Mouse (Mus musculus) neural tube, embryonic 14.5 days (tissue): ENCODE measurements around the gene Dnajc3. TPM values are rescaled to one million over a fixed set of nuclear protein-coding genes. Genes with fewer than 3 reads are reported as not detected.

Source experiments
- ATAC-seq: fragments of 200-750 bp; cut with Nextera tagmentation; 2 replicates; pipeline ENCODE4 v1.8.0; 2017; ENCODE audit warnings: low read depth, mild to moderate bottlenecking, moderate TSS enrichment, moderate library complexity
- H3K27ac ChIP-seq: fragments of 300-500 bp; sonication (generic); 2 replicates; pipeline ENCODE4 v1.5.1; 2014; ENCODE audit warnings: low read depth, mild to moderate bottlenecking, control low read depth, low read length, moderate library complexity, mixed read lengths
- H3K27me3 ChIP-seq: fragments of 300-500 bp; sonication (generic); 2 replicates; pipeline ENCODE4 v1.6.1; 2014; ENCODE audit warnings: low read length; ENCODE audit not compliant: control insufficient read depth, insufficient read depth
- H3K36me3 ChIP-seq: fragments of 300-500 bp; sonication (generic); 2 replicates; pipeline ENCODE4 v1.6.1; 2014; ENCODE audit warnings: low read length, mixed read lengths; ENCODE audit not compliant: control insufficient read depth, insufficient read depth
- H3K4me1 ChIP-seq: fragments of 300-500 bp; sonication (generic); 2 replicates; pipeline ENCODE4 v1.6.1; 2014; ENCODE audit warnings: low read length; ENCODE audit not compliant: control insufficient read depth, insufficient read depth
- H3K4me2 ChIP-seq: fragments of 300-500 bp; sonication (generic); 2 replicates; pipeline ENCODE4 v1.6.1; 2014; ENCODE audit warnings: mild to moderate bottlenecking, low read depth, low read length, control low read depth
- H3K4me3 ChIP-seq: fragments of 300-500 bp; sonication (generic); 2 replicates; pipeline ENCODE4 v1.5.1; 2014; ENCODE audit warnings: low read depth, low read length, control low read depth, mixed read lengths
- H3K9ac ChIP-seq: fragments of 300-500 bp; sonication (generic); replicated peaks from 2 replicates; pipeline ENCODE4 v1.6.1; 2014; ENCODE audit warnings: low read depth, mild to moderate bottlenecking, control low read depth, low read length, mixed read lengths
- H3K9me3 ChIP-seq: fragments of 300-500 bp; sonication (generic); 2 replicates; pipeline ENCODE4 v1.6.1; 2016; ENCODE audit warnings: low read length; ENCODE audit not compliant: control insufficient read depth
- WGBS: fragments of 180-500 bp; shearing (Covaris S2); extraction: QIAGEN DNeasy Blood & Tissue Kit; methylation state at CpG from one replicate; pipeline ENCODE4 v1.1.7; 2014; 5-methylcytosine and 5-hydroxymethylcytosine counted together
- polyA plus RNA-seq: library from polyadenylated mRNA; unstranded; fragments of >200 nt; fragmentation: Nextera tagmentation; extraction: Ambion mirVana; gene quantifications from 2 replicates; pipeline ENCODE4 v1.2.1, GENCODE M21; 2014

Gene Dnajc3
- polyA plus RNA-seq, 1 experiment from 2014 or later, result 21.7 TPM

GRCm38 (mm10) chr14:118924673-118925615, 12.8 kb upstream of the Dnajc3 start, which contains the start of gene Dzip1:
Gene Dzip1, minus strand, starts transcription at chr14:118925460.
- Histone ChIP-seq H3K27me3 (no peaks in the 10 kb centered on the region), H3K9me3 (no peaks in the 10 kb centered on the region), H3K4me1 (peaks cover 43% of the 10 kb centered on the region), H3K9ac (peak within 1 kb of the TSS; percentile 90), H3K4me3 (peak within 1 kb of the TSS; percentile 82), H3K36me3 (no peaks in the 10 kb centered on the region), H3K4me2 (peak within 1 kb of the TSS; percentile 78), H3K27ac (peak within 1 kb of the TSS; percentile 91)
- WGBS, result under 1% methylated on average over 50 of the region's 55 CpGs
- ATAC-seq, result peak; percentile 96

- 86% methylated on average over 3 of the region's 3 CpGs for WGBS
Observed at GRCm38 (mm10) chr14:118928565-118928964, 9.2 kb upstream of the Dnajc3 start.

GRCm38 (mm10) chr14:118929779-118930178, 8.0 kb upstream of the Dnajc3 start:
- no peak overlapping the region for H3K4me3 ChIP-seq
- no peak overlapping the region for H3K27ac ChIP-seq
- H3K9me3 ChIP-seq, result no peaks in the 10 kb centered on the region
- WGBS, result 85% methylated on average over 2 of the region's 2 CpGs
- H3K4me2 ChIP-seq, result no peak overlapping the region
- H3K27me3 ChIP-seq, result no peaks in the 10 kb centered on the region
- H3K36me3 ChIP-seq, result no peaks in the 10 kb centered on the region
- no peak for ATAC-seq
- H3K9ac ChIP-seq, result no peak overlapping the region
- H3K4me1 ChIP-seq, result 0 out of 2 replicates have a peak, but pooled peaks cover 4% of the 10 kb centered on the region

More at GRCm38 (mm10) chr14:118928565-118928964, 9.2 kb upstream of the Dnajc3 start:
- peaks cover 12% of the 10 kb centered on the region for H3K4me1 ChIP-seq
- no peak overlapping the region for H3K4me3 ChIP-seq
- H3K27me3 ChIP-seq, result no peaks in the 10 kb centered on the region
- ATAC-seq, result no peak
- no peaks in the 10 kb centered on the region for H3K36me3 ChIP-seq
- no peak overlapping the region for H3K27ac ChIP-seq
- H3K4me2 ChIP-seq, result no peak overlapping the region
- H3K9ac ChIP-seq, result no peak overlapping the region
- H3K9me3 ChIP-seq, result no peaks in the 10 kb centered on the region

GRCm38 (mm10) chr14:118930777-118931176, 7.0 kb upstream of the Dnajc3 start:
- 88% methylated on average over 2 of the region's 2 CpGs for WGBS
- H3K9me3 ChIP-seq, result no peaks in the 10 kb centered on the region

GRCm38 (mm10) chr14:118931181-118931580, 6.6 kb upstream of the Dnajc3 start:
- Histone ChIP-seq H3K27ac (no peak overlapping the region), H3K9ac (no peak overlapping the region), H3K36me3 (no peaks in the 10 kb centered on the region), H3K4me1 (no peaks in the 10 kb centered on the region), H3K4me2 (no peak overlapping the region), H3K4me3 (no peak overlapping the region), H3K27me3 (no peaks in the 10 kb centered on the region), H3K9me3 (no peaks in the 10 kb centered on the region)
- WGBS, result 80% methylated on average over 2 of the region's 2 CpGs
- ATAC-seq, result no peak

More at GRCm38 (mm10) chr14:118930777-118931176, 7.0 kb upstream of the Dnajc3 start:
- no peaks in the 10 kb centered on the region for H3K36me3 ChIP-seq
- H3K27ac ChIP-seq, result no peak overlapping the region
- no peak overlapping the region for H3K4me3 ChIP-seq
- no peaks in the 10 kb centered on the region for H3K27me3 ChIP-seq
- no peak overlapping the region for H3K4me2 ChIP-seq
- H3K4me1 ChIP-seq, result 0 out of 2 replicates have a peak, but pooled peaks cover under 1% of the 10 kb centered on the region
- no peak overlapping the region for H3K9ac ChIP-seq
- ATAC-seq, result no peak

GRCm38 (mm10) chr14:118932956-118933355, 4.8 kb upstream of the Dnajc3 start:
- Histone ChIP-seq H3K9ac (no peak overlapping the region), H3K9me3 (no peaks in the 10 kb centered on the region), H3K4me1 (no peaks in the 10 kb centered on the region), H3K36me3 (no peaks in the 10 kb centered on the region), H3K4me2 (no peak overlapping the region), H3K4me3 (no peak overlapping the region), H3K27me3 (no peaks in the 10 kb centered on the region), H3K27ac (no peak overlapping the region)
- WGBS, result 72% methylated on average over 8 of the region's 8 CpGs
- ATAC-seq, result no peak

- Histone ChIP-seq H3K9me3 (no peaks in the 10 kb centered on the region), H3K9ac (no peak overlapping the region), H3K27ac (no peak overlapping the region), H3K4me1 (no peaks in the 10 kb centered on the region), H3K4me3 (no peak overlapping the region), H3K36me3 (no peaks in the 10 kb centered on the region), H3K4me2 (no peak overlapping the region), H3K27me3 (no peaks in the 10 kb centered on the region)
- ATAC-seq, result no peak
- 92% methylated on average over 9 of the region's 9 CpGs for WGBS
Observed at GRCm38 (mm10) chr14:118934686-118935085, 3.1 kb upstream of the Dnajc3 start.

- Histone ChIP-seq H3K4me3 (no peak overlapping the region), H3K4me2 (no peak overlapping the region), H3K27me3 (no peaks in the 10 kb centered on the region), H3K4me1 (no peaks in the 10 kb centered on the region), H3K27ac (no peak overlapping the region), H3K9ac (no peak overlapping the region), H3K36me3 (no peaks in the 10 kb centered on the region), H3K9me3 (no peaks in the 10 kb centered on the region)
- no peak for ATAC-seq
- 61% methylated on average over 3 of the region's 3 CpGs for WGBS
Observed at GRCm38 (mm10) chr14:118936236-118936635, 1.5 kb upstream of the Dnajc3 start.

GRCm38 (mm10) chr14:118936952-118937351, 824 bp upstream of the Dnajc3 start:
- peak; percentile 4; the same call in 1 of the 2 replicates for ATAC-seq
- Histone ChIP-seq H3K4me2 (peak overlapping the region; percentile 70), H3K9me3 (no peaks in the 10 kb centered on the region), H3K27me3 (no peaks in the 10 kb centered on the region), H3K36me3 (no peaks in the 10 kb centered on the region), H3K4me3 (peak overlapping the region; percentile 98), H3K4me1 (no peaks in the 10 kb centered on the region), H3K27ac (peak overlapping the region; percentile 82), H3K9ac (no peak overlapping the region)
- 28% methylated on average over 4 of the region's 4 CpGs for WGBS
